Mouse (Mus musculus) hindbrain, embryonic 16.5 days (tissue): ENCODE data around the gene Rarb. TPM values are rescaled to one million over a fixed set of nuclear protein-coding genes. Genes with fewer than 3 reads are reported as not detected.
A peak's percentile ranks its signal among the peaks of the same experiment; 100 is the strongest.

ENCODE experiments used
- ATAC-seq: fragments of 200-750 bp; cut with Nextera tagmentation; 2 replicates; pipeline ENCODE4 v1.8.0; 2017; ENCODE audit warnings: moderate TSS enrichment, moderate library complexity
- H3K27ac ChIP-seq: fragments of 300-500 bp; sonication (generic); 2 replicates; pipeline ENCODE4 v1.5.1; 2014; ENCODE audit warnings: low read depth, mild to moderate bottlenecking, control low read depth, low read length, moderate library complexity
- H3K27me3 ChIP-seq: fragments of 300-500 bp; sonication (generic); replicated peaks from 2 replicates; pipeline ENCODE4 v1.6.1; 2014; ENCODE audit warnings: low read length; ENCODE audit not compliant: control insufficient read depth, insufficient read depth
- H3K36me3 ChIP-seq: fragments of 300-500 bp; sonication (generic); 2 replicates; pipeline ENCODE4 v1.6.1; 2014; ENCODE audit warnings: mild to moderate bottlenecking, low read length, moderate library complexity, mixed read lengths; ENCODE audit not compliant: control insufficient read depth, insufficient read depth
- H3K4me1 ChIP-seq: fragments of 300-500 bp; sonication (generic); 2 replicates; pipeline ENCODE4 v1.6.1; 2014; ENCODE audit warnings: low read depth, low read length; ENCODE audit not compliant: control insufficient read depth, insufficient read depth
- H3K4me2 ChIP-seq: fragments of 300-500 bp; sonication (generic); 2 replicates; pipeline ENCODE4 v1.6.1; 2014; ENCODE audit warnings: mild to moderate bottlenecking, low read length, control low read depth, moderate library complexity
- H3K4me3 ChIP-seq: fragments of 300-500 bp; sonication (generic); 2 replicates; pipeline ENCODE4 v1.5.1; 2014; ENCODE audit warnings: mild to moderate bottlenecking, low read length, control low read depth, moderate library complexity
- H3K9ac ChIP-seq: fragments of 300-500 bp; sonication (generic); 2 replicates; pipeline ENCODE4 v1.6.1; 2014; ENCODE audit warnings: low read depth, mild to moderate bottlenecking, control low read depth, low read length, moderate library complexity
- H3K9me3 ChIP-seq: fragments of 300-500 bp; sonication (generic); 2 replicates; pipeline ENCODE4 v1.6.1; 2014; ENCODE audit warnings: mild to moderate bottlenecking, low read length, moderate library complexity; ENCODE audit not compliant: control insufficient read depth
- WGBS: fragments of 180-500 bp; shearing (Covaris S2); extraction: QIAGEN DNeasy Blood & Tissue Kit; methylation state at CpG from one replicate; pipeline ENCODE4 v1.1.7; 2014; 5-methylcytosine and 5-hydroxymethylcytosine counted together
- polyA plus RNA-seq: library from polyadenylated mRNA; unstranded; fragments of >200 nt; fragmentation: Nextera tagmentation; extraction: Ambion mirVana; gene quantifications from 2 replicates; pipeline ENCODE4 v1.2.1, GENCODE M21; 2015

Gene Rarb
- polyA plus RNA-seq, 1 experiment from 2014 or later: 13.4 TPM

DNA sequence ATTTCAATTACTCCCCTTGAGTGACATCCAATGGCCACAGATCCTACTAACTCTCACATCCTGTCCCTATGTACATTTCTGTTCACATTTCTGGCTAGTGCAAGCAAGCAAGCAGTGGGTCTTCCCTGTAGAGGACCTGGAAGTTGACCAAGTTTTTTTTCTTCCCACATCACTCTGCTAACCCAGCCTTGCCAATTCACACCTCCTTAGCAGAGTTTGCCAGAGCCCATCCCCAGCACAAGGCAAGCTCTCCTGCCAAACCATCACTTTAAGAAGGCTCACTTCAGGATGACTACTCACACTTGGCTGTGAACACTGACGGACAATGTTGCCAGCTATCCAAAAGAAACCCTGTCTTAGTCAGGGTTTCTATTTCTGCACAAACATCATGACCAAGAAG lies 80.4 kb downstream of the Rarb start:
- Histone ChIP-seq H3K4me1 (peaks cover 6% of the 10 kb centered on the region), H3K27me3 (no peaks in the 10 kb centered on the region), H3K27ac (no peak overlapping the region), H3K9me3 (no peaks in the 10 kb centered on the region), H3K4me3 (no peak overlapping the region), H3K4me2 (no peak overlapping the region), H3K9ac (no peak overlapping the region), H3K36me3 (no peaks in the 10 kb centered on the region)
- no peak for ATAC-seq
- 81% methylated on average over 1 of the region's 1 CpGs for WGBS

- ATAC-seq: no peak
- Histone ChIP-seq H3K27ac (no peak overlapping the region), H3K9ac (no peak overlapping the region), H3K4me1 (peaks cover 7% of the 10 kb centered on the region), H3K27me3 (no peaks in the 10 kb centered on the region), H3K4me3 (no peak overlapping the region), H3K9me3 (no peaks in the 10 kb centered on the region), H3K36me3 (no peaks in the 10 kb centered on the region), H3K4me2 (no peak overlapping the region)
- 83% methylated on average over 1 of the region's 1 CpGs for WGBS
These were observed 81.2 kb downstream of the Rarb start for GRCm38 (mm10) chr14:16737781-16738180.

DNA sequence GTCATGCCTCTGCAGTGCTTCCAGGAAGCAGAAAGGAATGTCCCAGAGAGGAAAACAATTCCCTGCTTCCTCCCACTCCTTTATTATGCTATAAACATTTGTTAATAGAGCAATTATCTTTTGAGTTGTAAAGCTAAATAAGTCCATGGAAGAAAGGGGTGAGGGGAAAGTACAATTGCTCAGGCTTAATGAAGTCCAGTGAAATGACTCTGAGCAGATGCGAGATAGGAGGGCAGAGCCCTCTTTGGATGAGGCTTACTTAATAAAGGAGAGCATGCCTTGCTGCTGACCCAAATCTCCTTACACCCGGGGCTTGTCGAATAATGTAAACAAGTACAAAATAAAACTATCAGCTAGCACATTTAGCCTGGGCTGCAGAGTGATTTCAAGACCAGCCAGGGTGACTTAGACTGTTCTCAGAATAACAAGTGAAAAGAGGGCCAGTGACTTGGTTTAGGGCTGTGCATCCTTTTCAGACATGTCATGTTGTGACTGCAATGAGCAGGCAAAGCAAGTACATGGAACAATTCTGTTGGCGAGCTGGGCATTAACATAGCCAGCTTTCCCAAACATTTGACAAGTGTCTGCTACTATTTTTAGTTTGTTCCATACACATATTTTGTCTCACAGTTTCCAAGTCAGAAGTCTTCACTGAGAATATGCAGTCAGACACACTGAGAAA lies 83.5 kb downstream of the Rarb start:
- Histone ChIP-seq H3K36me3 (no peaks in the 10 kb centered on the region), H3K4me3 (no peak overlapping the region), H3K27me3 (no peaks in the 10 kb centered on the region), H3K4me2 (no peak overlapping the region), H3K9me3 (no peaks in the 10 kb centered on the region), H3K9ac (no peak overlapping the region), H3K27ac (no peak overlapping the region), H3K4me1 (peaks cover 7% of the 10 kb centered on the region)
- 30% methylated on average over 4 of the region's 4 CpGs for WGBS
- ATAC-seq: no peak

DNA sequence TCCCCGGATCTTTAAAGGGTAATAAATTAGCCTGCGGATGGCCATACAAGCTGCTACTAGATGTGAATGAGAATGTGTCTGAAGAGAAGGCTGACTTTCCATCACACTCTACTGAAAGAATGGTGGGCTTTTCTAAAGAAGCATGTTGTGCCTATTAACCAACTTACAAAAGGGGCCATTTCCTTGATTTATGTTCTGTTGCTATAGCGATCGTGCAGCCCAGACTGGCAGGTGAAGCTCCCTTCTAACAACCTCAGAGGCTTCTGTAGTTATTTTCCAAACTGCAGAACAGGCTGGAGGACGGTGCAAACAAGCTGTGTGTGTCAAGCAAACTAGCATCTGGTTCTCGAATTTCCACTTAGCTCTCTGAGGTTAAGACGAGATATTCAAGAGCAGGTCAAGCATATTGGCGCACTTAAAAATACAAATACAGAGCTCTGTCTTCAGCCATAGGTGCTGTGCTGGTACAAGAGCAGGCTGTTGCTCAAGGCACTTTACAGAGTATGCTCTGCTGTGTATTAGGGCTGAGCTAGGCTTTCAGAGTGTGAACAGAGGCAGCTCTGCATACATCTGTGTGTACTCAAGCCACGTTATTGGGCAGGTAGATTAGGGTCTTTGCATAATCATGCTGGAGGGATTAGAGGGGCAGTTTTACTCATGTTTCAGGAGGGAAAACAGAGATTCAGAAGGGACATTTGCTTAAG lies 85.2 kb downstream of the Rarb start:
- Histone ChIP-seq H3K4me1 (peaks cover 7% of the 10 kb centered on the region), H3K9me3 (no peaks in the 10 kb centered on the region), H3K9ac (no peak overlapping the region), H3K27me3 (no peaks in the 10 kb centered on the region), H3K36me3 (no peaks in the 10 kb centered on the region), H3K27ac (peak overlapping the region; percentile 31; the same call in 1 of the 2 replicates), H3K4me3 (no peak overlapping the region), H3K4me2 (peak overlapping the region; percentile 24)
- whole genome bisulfite sequencing: 15% methylated on average over 9 of the region's 9 CpGs
- peak; percentile 88 for ATAC-seq

- H3K9ac ChIP-seq: no peak overlapping the region
- H3K27ac ChIP-seq: no peak overlapping the region
- no peak overlapping the region for H3K4me2 ChIP-seq
- H3K36me3 ChIP-seq: no peaks in the 10 kb centered on the region
- no peaks in the 10 kb centered on the region for H3K27me3 ChIP-seq
- 24% methylated on average over 2 of the region's 2 CpGs for WGBS
- no peaks in the 10 kb centered on the region for H3K9me3 ChIP-seq
- no peak for ATAC-seq
- H3K4me1 ChIP-seq: peaks cover 7% of the 10 kb centered on the region
- H3K4me3 ChIP-seq: no peak overlapping the region
These were observed 86.9 kb downstream of the Rarb start for GRCm38 (mm10) chr14:16732054-16732453.

- Histone ChIP-seq H3K9me3 (no peaks in the 10 kb centered on the region), H3K4me3 (no peak overlapping the region), H3K4me1 (no peaks in the 10 kb centered on the region), H3K9ac (no peak overlapping the region), H3K27me3 (no peaks in the 10 kb centered on the region), H3K27ac (no peak overlapping the region), H3K4me2 (no peak overlapping the region), H3K36me3 (no peaks in the 10 kb centered on the region)
- WGBS: 88% methylated on average over 2 of the region's 2 CpGs
- ATAC-seq: no peak
These were observed 90.6 kb downstream of the Rarb start for GRCm38 (mm10) chr14:16728175-16728838.

DNA sequence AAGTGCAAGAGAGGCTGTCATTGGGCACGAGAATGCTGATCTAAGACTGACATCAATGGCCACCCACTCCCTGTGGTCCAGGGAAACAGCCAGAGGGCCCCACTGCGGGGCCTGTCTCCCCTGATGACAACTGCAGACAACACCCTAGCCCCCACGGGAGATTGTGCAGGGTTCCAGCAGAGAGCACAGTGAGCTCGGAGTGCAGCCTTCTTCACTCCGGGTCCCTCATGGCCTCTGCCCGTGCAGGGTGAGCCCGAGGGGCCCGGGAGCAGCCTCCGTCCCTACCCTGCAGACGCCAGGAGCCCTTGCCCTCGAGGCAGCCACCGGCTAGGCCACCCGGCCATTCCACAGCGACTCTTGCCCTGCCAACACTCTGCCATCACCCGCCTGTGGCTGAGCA lies 95.0 kb downstream of the Rarb start:
- no peaks in the 10 kb centered on the region for H3K4me1 ChIP-seq
- no peaks in the 10 kb centered on the region for H3K36me3 ChIP-seq
- no peak for ATAC-seq
- no peak overlapping the region for H3K4me3 ChIP-seq
- 91% methylated on average over 15 of the region's 15 CpGs for WGBS
- no peak overlapping the region for H3K27ac ChIP-seq
- no peaks in the 10 kb centered on the region for H3K27me3 ChIP-seq
- no peaks in the 10 kb centered on the region for H3K9me3 ChIP-seq
- no peak overlapping the region for H3K9ac ChIP-seq
- no peak overlapping the region for H3K4me2 ChIP-seq

GRCm38 (mm10) chr14:16717821-16718220 lies 101.1 kb downstream of the Rarb start:
- no peaks in the 10 kb centered on the region for H3K27me3 ChIP-seq
- 81% methylated on average over 3 of the region's 3 CpGs for WGBS
- H3K4me1 ChIP-seq: no peaks in the 10 kb centered on the region
- H3K36me3 ChIP-seq: no peaks in the 10 kb centered on the region
- H3K9me3 ChIP-seq: no peaks in the 10 kb centered on the region
- no peak overlapping the region for H3K4me2 ChIP-seq
- no peak overlapping the region for H3K27ac ChIP-seq
- H3K9ac ChIP-seq: no peak overlapping the region
- H3K4me3 ChIP-seq: no peak overlapping the region
- no peak for ATAC-seq

DNA sequence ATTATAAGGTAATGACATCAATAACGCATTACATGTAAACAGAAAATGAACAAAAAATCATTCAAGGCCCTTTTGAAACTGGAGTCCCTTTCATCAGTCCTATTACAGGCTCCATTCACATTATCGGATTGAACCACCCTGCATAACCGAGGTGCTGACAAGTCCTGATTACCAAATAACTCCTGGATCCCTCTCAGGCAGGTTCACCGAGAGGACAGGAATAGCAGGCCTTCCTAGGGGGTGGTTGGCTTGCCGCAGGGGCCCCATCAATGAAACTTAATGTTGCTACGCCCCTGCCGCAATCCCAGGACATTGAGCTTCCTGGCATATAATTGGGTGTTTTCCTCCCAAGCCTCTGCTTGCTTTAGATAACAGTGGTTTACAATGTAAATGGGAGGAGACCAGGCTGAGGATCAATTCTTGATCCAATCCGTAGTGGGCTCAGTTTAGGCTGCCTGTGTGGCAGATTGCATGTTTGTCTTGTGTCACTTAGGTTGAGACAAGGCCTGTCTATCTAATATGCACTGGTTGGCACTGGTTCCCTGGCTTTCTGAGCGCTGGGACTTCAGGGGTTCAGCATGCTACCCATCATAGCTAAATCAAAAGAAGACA lies 104.5 kb downstream of the Rarb start:
- H3K36me3 ChIP-seq: no peaks in the 10 kb centered on the region
- no peaks in the 10 kb centered on the region for H3K9me3 ChIP-seq
- H3K27ac ChIP-seq: no peak overlapping the region
- H3K27me3 ChIP-seq: no peaks in the 10 kb centered on the region
- H3K9ac ChIP-seq: no peak overlapping the region
- H3K4me2 ChIP-seq: no peak overlapping the region
- H3K4me1 ChIP-seq: no peaks in the 10 kb centered on the region
- 42% methylated on average over 9 of the region's 9 CpGs for WGBS
- no peak; the same call in 1 of the 2 replicates for ATAC-seq
- H3K4me3 ChIP-seq: no peak overlapping the region
